Mouse (Mus musculus) hindbrain, embryonic 13.5 days (tissue): ENCODE results near the gene Atp8a2. TPM values are rescaled to one million over a fixed set of nuclear protein-coding genes. Genes with fewer than 3 reads are reported as not detected.

Experiments
- ATAC-seq: fragments of 200-750 bp; cut with Nextera tagmentation; 2 replicates; pipeline ENCODE4 v1.8.0; 2017; ENCODE audit warnings: moderate TSS enrichment; ENCODE audit not compliant: low FRiP score
- H3K27ac ChIP-seq: fragments of 300-500 bp; sonication (generic); 2 replicates; pipeline ENCODE4 v1.5.1; 2015; ENCODE audit warnings: inconsistent platforms, mild to moderate bottlenecking, moderate library complexity
- H3K27me3 ChIP-seq: fragments of 300-500 bp; sonication (generic); 2 replicates; pipeline ENCODE4 v1.6.1; 2015; ENCODE audit warnings: mild to moderate bottlenecking, inconsistent platforms
- H3K36me3 ChIP-seq: fragments of 300-500 bp; sonication (generic); 2 replicates; pipeline ENCODE4 v1.6.1; 2015; ENCODE audit warnings: mild to moderate bottlenecking, inconsistent platforms
- H3K4me1 ChIP-seq: fragments of 300-500 bp; sonication (generic); replicated peaks from 2 replicates; pipeline ENCODE4 v1.6.1; 2015; ENCODE audit warnings: inconsistent platforms
- H3K4me2 ChIP-seq: fragments of 300-500 bp; sonication (generic); 2 replicates; pipeline ENCODE4 v1.6.1; 2015; ENCODE audit warnings: inconsistent platforms, mild to moderate bottlenecking, moderate library complexity
- H3K4me3 ChIP-seq: fragments of 300-500 bp; sonication (generic); 2 replicates; pipeline ENCODE4 v1.5.1; 2015; ENCODE audit warnings: mild to moderate bottlenecking, inconsistent platforms
- H3K9ac ChIP-seq: fragments of 300-500 bp; sonication (generic); 2 replicates; pipeline ENCODE4 v1.6.1; 2015; ENCODE audit warnings: mild to moderate bottlenecking, inconsistent platforms
- H3K9me3 ChIP-seq: fragments of 300-500 bp; sonication (generic); 2 replicates; pipeline ENCODE4 v1.6.1; 2016; ENCODE audit warnings: inconsistent platforms
- WGBS: fragments of 180-500 bp; shearing (Covaris S2); methylation state at CpG from one replicate; pipeline ENCODE4 v1.1.7; 2015; 5-methylcytosine and 5-hydroxymethylcytosine counted together
- polyA plus RNA-seq: library from polyadenylated mRNA; unstranded; fragments of >200 nt; fragmentation: Nextera tagmentation; extraction: Ambion mirVana; gene quantifications from 2 replicates; pipeline ENCODE4 v1.2.1, GENCODE M21; 2015

The Atp8a2 gene
- polyA plus RNA-seq, 1 experiment from 2014 or later: 33.6 TPM

DNA sequence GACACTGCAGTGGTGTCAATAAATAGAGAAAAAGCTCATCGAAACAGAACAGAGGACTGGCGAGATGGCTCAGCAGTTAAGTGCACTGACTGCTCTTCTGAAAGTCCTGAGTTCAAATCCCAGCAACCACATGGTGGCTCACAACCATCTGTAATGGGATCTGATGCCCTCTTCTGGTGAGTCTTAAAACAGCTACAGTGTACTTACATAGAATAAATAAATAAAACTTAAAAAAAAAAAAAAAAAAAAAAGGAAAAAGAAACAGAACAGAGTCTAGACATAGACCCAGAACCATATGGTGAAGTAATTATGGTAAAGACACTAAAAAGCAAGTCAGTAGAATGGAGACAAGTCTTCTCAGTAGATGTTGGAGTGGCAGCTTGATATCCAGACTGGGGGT, 15.7 kb downstream of the Atp8a2 start:
- no peak for ATAC-seq
- no peaks in the 10 kb centered on the region for H3K9me3 ChIP-seq
- H3K27ac ChIP-seq: no peak overlapping the region
- peaks cover 27% of the 10 kb centered on the region for H3K4me1 ChIP-seq
- H3K27me3 ChIP-seq: peaks cover 11% of the 10 kb centered on the region
- WGBS: 94% methylated on average over 2 of the region's 2 CpGs
- H3K36me3 ChIP-seq: peaks cover 6% of the 10 kb centered on the region; the same call in 1 of the 2 replicates
- no peak overlapping the region for H3K9ac ChIP-seq
- H3K4me2 ChIP-seq: no peak overlapping the region
- no peak overlapping the region for H3K4me3 ChIP-seq

DNA sequence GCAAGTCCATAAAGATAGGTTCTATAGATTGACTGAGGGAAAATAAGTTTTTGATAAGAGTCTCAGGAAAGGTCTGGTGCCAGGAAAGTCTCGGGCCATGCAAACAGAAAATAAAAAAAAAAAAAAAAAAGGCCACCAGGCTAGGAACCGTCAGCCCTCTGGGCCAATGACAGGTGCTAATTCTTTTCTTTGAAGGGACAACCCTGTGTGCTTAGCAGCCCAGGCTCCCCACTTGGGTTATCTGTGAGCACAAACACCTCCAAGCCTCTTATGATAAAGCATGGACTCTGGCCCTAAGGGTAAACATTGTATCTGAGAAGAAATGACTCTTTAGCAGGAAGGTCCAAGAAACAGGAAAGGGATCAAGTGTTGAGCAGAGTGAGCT, 18.4 kb downstream of the Atp8a2 start:
- 63% methylated on average over 2 of the region's 2 CpGs for WGBS
- Histone ChIP-seq H3K4me2 (peak overlapping the region; percentile 87), H3K4me3 (peak overlapping the region; percentile 77), H3K27me3 (peaks cover 36% of the 10 kb centered on the region), H3K27ac (0 out of 2 replicates have a peak overlapping the region, but pooled peaks have one; percentile 94), H3K9ac (peak overlapping the region; percentile 94; the same call in 1 of the 2 replicates), H3K4me1 (peaks cover 33% of the 10 kb centered on the region), H3K36me3 (peaks cover 6% of the 10 kb centered on the region; the same call in 1 of the 2 replicates), H3K9me3 (no peaks in the 10 kb centered on the region)
- ATAC-seq: no peak

DNA sequence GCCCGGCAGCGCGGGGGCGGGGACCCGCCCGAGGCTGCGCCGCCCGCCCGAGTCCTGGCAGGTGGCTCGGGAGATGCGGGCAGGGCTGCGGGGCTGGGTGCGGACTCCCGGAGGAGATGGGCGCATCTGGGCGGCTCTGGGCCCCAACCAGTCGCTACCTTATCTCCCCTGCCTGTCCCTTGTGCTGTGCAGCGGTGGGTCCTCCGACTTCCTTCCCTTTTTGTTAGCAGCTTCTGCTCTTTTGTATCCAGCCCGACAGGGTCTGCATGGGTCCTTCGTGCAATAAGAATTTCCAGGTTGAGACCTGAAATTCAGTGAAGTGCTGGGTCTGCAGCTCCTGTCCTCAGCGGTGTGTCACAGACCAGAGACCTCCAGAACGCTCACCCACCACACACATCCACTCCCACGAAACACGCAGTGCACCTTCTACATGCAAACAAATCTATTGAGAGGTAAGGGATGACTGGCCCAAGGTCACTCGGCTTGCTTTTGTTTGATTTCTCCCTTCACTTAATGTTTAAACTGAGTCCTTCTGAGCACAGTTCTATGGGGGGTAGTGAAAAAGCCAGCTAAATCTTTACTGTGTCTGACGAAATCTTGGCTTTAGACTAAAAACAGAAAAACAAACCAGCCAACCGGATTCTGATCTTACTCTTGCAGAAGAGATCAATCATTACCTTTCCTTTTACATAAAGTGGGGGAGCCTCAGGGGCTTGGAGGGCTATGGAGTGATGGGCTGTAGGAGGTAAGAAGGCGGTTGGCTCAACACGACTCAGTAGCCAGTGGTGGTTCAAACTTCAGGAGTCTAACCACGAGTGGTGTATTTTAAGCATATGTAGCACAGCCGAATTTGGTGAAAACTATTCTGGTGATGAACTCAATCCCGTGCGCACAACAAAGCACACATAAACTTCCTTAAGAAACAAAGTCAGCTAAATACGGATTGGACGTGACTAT, 19.1 kb downstream of the Atp8a2 start:
- peak overlapping the region; percentile 77 for H3K4me3 ChIP-seq
- H3K27me3 ChIP-seq: peaks cover 36% of the 10 kb centered on the region
- H3K27ac ChIP-seq: peak overlapping the region; percentile 94
- H3K36me3 ChIP-seq: peaks cover 6% of the 10 kb centered on the region; the same call in 1 of the 2 replicates
- no peaks in the 10 kb centered on the region for H3K9me3 ChIP-seq
- peak overlapping the region; percentile 94 for H3K9ac ChIP-seq
- WGBS: 24% methylated on average over 30 of the region's 37 CpGs
- peak overlapping the region; percentile 87 for H3K4me2 ChIP-seq
- H3K4me1 ChIP-seq: peaks cover 35% of the 10 kb centered on the region
- ATAC-seq: peak; percentile 51

DNA sequence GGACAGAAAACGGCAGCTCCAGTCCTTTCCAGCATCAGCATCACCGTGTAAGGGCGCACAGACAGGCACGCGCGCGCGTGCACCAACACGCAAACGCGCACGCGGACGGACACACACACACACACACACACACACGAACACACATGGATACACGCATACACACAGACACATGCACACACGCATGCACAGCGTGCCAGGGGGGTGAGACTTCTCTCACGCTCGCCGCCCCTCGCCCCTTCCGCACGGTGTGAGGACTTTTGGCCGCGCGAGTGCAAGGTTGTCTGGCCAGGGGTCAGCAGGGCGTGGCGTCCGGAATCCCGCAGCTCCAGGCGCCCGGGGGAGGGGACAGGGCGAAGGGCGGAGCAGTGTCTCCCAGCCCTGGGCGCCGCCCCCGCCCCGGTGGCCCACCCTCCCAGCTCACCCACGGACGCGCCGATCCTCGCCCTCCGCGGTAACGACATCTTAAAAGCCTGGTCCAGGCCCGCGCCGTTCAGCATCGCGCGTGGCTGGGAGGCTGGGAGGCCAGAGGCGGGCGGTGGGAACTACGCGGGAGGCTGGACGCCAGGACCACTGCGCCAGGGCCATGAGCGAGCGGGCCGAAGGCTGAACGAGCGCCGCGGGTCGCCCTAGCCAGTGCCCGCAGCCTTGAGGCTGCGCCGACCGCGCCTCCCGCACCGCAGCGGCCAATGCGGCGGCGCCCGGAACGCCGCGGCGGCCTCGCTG, 19.9 kb downstream of the Atp8a2 start:
- Histone ChIP-seq H3K36me3 (peaks cover 6% of the 10 kb centered on the region; the same call in 1 of the 2 replicates), H3K9ac (peak overlapping the region; percentile 94), H3K9me3 (no peaks in the 10 kb centered on the region), H3K4me3 (peak overlapping the region; percentile 77), H3K4me2 (peak overlapping the region; percentile 87), H3K4me1 (peaks cover 44% of the 10 kb centered on the region), H3K27ac (peak overlapping the region; percentile 94), H3K27me3 (peaks cover 36% of the 10 kb centered on the region)
- peak; percentile 89 for ATAC-seq
- WGBS: 0% methylated on average over 82 of the region's 84 CpGs

DNA sequence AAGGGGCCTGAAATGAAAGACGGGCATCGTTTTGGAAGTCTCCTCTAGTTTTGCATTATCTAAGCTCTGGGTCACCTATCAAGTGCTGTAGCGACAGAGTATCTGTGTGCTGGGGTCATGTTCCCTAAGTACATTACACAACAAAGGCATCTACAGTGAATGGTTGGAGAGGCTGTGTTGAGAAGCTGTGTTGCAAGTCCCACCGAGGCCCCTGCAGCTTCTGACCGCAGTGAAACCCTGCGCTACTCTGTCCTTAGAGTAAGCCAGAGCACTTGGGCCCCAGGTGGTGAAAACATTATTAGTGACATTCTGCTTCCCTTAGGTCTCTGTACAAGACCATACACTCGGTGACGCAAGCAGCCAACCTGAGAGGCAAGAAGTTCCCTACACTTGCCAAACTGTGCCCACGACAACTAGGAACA, 20.5 kb downstream of the Atp8a2 start:
- peak overlapping the region; percentile 77 for H3K4me3 ChIP-seq
- peaks cover 44% of the 10 kb centered on the region for H3K4me1 ChIP-seq
- 29% methylated on average over 9 of the region's 9 CpGs for WGBS
- H3K36me3 ChIP-seq: peaks cover 6% of the 10 kb centered on the region; the same call in 1 of the 2 replicates
- no peaks in the 10 kb centered on the region for H3K9me3 ChIP-seq
- H3K4me2 ChIP-seq: peak overlapping the region; percentile 87
- peak overlapping the region; percentile 94 for H3K27ac ChIP-seq
- peak overlapping the region; percentile 94 for H3K9ac ChIP-seq
- ATAC-seq: no peak
- peaks cover 36% of the 10 kb centered on the region for H3K27me3 ChIP-seq

DNA sequence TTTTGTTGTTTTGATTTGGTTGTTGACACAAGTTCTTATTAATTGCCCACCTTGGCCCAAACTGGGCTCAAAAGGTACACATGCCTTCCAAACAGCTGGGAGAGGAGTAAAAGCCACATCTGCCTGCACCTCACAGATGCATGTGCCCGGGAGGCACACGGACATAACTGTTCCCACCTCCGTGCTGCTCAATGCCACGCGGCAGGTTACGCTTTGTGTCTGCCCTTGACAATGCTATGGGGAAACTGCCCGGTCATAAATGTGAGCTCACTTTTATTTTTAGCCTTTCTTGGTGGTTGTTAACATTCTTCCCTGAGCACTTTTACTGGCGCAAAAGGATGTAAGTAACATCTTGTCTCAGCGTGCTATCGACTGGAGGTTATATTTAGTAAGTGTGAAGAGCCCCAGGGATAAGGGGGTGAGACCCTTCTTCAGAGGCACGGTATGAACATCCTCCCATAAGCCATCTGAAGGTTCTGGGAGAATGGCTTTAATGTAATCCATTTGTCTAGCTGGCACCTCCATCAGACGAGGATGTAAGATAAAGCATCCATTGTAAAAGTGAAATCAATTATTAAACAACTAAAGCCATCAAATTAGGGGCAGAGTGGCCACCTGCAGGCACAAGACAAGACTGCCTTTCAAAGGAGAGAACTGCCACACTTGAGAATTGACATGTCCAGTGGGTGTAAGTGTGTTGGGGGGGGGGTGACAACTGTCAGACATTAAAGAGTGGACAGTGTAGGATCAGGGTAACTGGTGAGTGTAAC, 24.5 kb downstream of the Atp8a2 start:
- Histone ChIP-seq H3K27me3 (peaks cover 25% of the 10 kb centered on the region), H3K9ac (no peak overlapping the region), H3K9me3 (no peaks in the 10 kb centered on the region), H3K27ac (no peak overlapping the region), H3K4me3 (no peak overlapping the region), H3K4me2 (no peak overlapping the region), H3K36me3 (no peaks in the 10 kb centered on the region), H3K4me1 (peaks cover 23% of the 10 kb centered on the region; the same call in 1 of the 2 replicates)
- ATAC-seq: no peak
- 63% methylated on average over 12 of the region's 12 CpGs for WGBS

DNA sequence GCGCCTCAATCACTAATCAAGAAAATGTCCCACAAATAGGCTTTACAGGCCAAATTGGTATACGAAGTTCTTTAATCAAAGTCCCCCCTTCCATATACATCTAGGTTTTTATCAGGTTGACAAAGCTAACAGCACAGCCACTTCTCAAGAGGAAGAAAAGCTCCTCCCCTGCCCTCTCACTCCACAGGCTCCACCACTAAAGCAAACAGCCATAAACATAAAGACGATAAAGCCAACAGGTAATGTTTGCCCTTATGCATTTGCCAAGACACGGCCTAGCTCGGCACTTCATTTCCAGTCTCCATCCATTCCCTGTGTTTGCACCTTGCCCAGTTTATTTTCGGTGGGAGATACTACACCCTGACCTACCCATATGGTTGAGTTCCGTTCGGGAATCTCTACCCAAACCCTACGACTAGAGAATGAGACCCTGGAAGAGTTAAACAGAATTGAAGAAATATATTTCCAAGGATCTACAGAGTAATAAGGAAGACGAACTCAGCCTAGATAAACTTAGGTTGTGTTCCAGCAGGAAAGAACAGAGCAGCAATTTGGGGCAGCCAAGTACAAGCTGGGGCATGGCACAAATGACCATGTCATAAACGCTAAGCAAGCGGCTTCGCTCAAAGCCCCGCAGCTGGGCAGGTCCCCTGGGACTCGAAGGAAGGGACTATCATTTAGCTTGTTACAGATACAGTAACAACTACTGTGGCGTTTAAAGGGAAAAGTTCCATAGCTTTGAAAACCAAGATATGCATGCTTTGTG, 26.0 kb downstream of the Atp8a2 start:
- peaks cover 14% of the 10 kb centered on the region; the same call in 1 of the 2 replicates for H3K4me1 ChIP-seq
- H3K9ac ChIP-seq: no peak overlapping the region
- peaks cover 23% of the 10 kb centered on the region for H3K27me3 ChIP-seq
- no peaks in the 10 kb centered on the region for H3K9me3 ChIP-seq
- no peak overlapping the region for H3K4me2 ChIP-seq
- H3K27ac ChIP-seq: no peak overlapping the region
- H3K4me3 ChIP-seq: no peak overlapping the region
- ATAC-seq: no peak
- WGBS: 86% methylated on average over 16 of the region's 16 CpGs
- H3K36me3 ChIP-seq: no peaks in the 10 kb centered on the region

DNA sequence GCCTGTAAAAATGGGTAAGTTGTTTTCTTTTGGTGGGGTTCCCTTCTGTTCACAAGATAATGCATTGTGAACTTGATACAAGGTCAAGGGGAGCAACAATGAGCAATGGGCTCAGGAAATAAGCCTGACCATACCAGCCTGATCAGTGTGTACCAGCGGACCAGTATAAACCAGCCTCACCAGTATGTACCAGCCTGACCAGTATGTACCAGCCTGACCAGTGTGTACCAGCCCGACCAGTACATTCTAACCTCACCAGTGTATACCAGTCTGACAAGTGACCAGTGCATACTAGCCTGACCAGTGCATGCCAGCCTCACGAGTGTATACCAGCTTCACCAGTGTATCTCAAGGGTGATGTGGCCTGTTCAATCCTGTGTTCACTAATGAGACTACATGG, 33.6 kb downstream of the Atp8a2 start:
- WGBS: 91% methylated on average over 3 of the region's 3 CpGs
- no peak overlapping the region for H3K27ac ChIP-seq
- no peaks in the 10 kb centered on the region for H3K4me1 ChIP-seq
- no peak overlapping the region for H3K9ac ChIP-seq
- no peaks in the 10 kb centered on the region for H3K27me3 ChIP-seq
- no peaks in the 10 kb centered on the region for H3K9me3 ChIP-seq
- no peak overlapping the region for H3K4me2 ChIP-seq
- H3K4me3 ChIP-seq: no peak overlapping the region
- no peak for ATAC-seq
- H3K36me3 ChIP-seq: no peaks in the 10 kb centered on the region

DNA sequence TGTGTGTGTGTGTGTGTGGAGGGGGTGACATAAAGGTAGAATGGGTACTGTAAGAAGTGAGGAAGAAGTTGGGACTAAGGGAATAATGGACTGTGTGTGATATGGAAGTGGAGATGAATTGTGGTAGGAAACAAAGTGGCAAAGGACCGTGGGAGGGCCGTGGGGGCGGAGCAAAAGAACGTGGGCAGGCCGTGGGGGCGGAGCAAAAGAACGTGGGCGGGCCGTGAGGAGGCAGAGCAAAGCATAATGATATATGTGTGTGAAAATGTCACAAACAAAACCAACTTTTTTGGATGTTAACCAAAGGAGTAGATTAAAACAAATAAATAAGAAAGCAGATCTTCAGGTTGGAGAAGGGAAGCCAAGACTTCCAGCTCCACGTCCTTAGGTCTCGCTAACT, 44.6 kb downstream of the Atp8a2 start:
- no peak for ATAC-seq
- Histone ChIP-seq H3K4me3 (no peak overlapping the region), H3K36me3 (no peaks in the 10 kb centered on the region), H3K9ac (no peak overlapping the region), H3K4me2 (no peak overlapping the region), H3K4me1 (no peaks in the 10 kb centered on the region), H3K27me3 (no peaks in the 10 kb centered on the region), H3K27ac (no peak overlapping the region), H3K9me3 (no peaks in the 10 kb centered on the region)
- WGBS: 87% methylated on average over 11 of the region's 11 CpGs

DNA sequence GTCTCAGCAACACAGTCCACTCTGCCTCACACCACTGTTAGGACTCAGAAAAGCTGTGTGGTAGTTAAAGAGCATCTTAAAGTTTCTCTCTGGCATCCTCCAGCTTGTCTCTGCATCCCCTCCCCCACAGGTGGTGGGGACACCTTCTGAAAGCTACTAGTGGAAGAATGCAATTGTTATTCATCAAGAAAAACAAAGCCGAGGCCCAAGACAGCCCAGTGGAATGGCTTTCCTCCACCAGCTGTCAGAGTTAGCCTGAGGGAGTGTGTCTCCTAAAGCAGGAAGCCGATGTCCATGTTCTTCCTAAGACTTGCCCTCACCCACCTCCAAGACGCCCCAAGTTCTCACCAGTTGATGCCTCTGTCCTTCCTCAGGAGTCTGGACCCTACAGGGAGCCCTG, 48.1 kb downstream of the Atp8a2 start:
- 43% methylated on average over 3 of the region's 3 CpGs for WGBS
- no peak overlapping the region for H3K9ac ChIP-seq
- H3K9me3 ChIP-seq: no peaks in the 10 kb centered on the region
- H3K36me3 ChIP-seq: no peaks in the 10 kb centered on the region
- ATAC-seq: no peak
- no peaks in the 10 kb centered on the region for H3K27me3 ChIP-seq
- no peak overlapping the region for H3K4me3 ChIP-seq
- no peak overlapping the region for H3K27ac ChIP-seq
- H3K4me2 ChIP-seq: no peak overlapping the region
- H3K4me1 ChIP-seq: no peaks in the 10 kb centered on the region

DNA sequence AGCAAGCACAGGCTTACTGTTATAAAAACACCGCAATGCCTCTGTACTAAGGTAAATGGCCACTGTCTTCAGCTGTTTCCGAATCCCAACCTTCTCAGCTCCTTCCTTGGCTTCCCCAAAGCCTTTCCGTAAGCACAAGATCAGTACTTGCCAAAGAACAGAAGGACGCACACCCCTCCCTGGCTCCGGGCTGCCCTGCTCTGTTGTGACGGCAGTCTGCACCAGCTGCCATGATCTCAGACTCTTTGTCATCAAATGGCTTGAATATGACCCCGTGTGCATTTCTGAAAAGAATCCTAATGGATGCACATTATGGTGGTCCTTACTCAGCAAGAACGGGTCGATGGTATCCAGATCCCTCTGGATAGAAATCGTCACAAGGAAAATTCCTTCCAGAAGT, 53.7 kb downstream of the Atp8a2 start:
- Histone ChIP-seq H3K4me2 (no peak overlapping the region), H3K4me1 (no peaks in the 10 kb centered on the region), H3K27ac (no peak overlapping the region), H3K9ac (no peak overlapping the region), H3K27me3 (no peaks in the 10 kb centered on the region), H3K36me3 (no peaks in the 10 kb centered on the region), H3K9me3 (no peaks in the 10 kb centered on the region), H3K4me3 (no peak overlapping the region)
- no peak for ATAC-seq
- 75% methylated on average over 10 of the region's 10 CpGs for WGBS
